In the genomic region with DNA sequence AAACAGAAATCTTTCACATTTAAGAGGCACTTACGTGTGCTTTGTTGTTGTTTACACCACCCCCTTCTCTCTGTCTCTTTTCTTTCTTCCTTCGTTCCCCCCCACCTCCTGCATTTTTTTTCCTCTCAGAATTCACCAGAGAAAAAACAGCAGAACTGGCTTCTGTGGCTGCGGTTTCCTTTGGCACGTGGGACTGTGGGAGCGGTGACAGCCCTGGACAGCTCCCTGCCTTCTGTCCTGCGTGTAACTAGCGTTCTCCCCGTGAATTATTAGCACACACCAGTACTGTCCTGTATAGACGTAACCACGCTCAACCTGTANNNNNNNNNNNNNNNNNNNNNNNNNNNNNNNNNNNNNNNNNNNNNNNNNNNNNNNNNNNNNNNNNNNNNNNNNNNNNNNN, we compare ENCODE assay signal across 8 mouse cellular contexts.
A peak's percentile ranks its signal among the peaks of the same experiment; 100 is the strongest.
DNase-seq lines count a peak whose midpoint lies in the region; ATAC-seq and TF ChIP-seq lines count a peak whose summit lies in the region.

No protein-coding gene starts in this region.

- H3K36me3 ChIP-seq in heart, embryonic 12.5 days = no peaks in the 10 kb centered on the region
- H3K36me3 ChIP-seq in hindbrain, embryonic 11.5 days (ENCODE audit: control insufficient read depth, insufficient read depth, low read length) = no peaks in the 10 kb centered on the region
- no peaks in the 10 kb centered on the region for H3K36me3 ChIP-seq in myocyte (ENCODE audit: control insufficient read depth, insufficient read depth)

- H3K4me2 ChIP-seq in heart, embryonic 12.5 days = peak overlapping the region; percentile 36
- 0 out of 2 replicates have a peak overlapping the region, but pooled peaks have one; percentile 0 for H3K4me2 ChIP-seq in hindbrain, embryonic 11.5 days (replicated peaks; ENCODE audit: low read depth, low read length)
- H3K4me2 ChIP-seq in myocyte (ENCODE audit: low read depth) = peak overlapping the region; percentile 38

- no peaks in the 10 kb centered on the region for H3K9me3 ChIP-seq in heart, embryonic 12.5 days (replicated peaks)
- no peaks in the 10 kb centered on the region for H3K9me3 ChIP-seq in hindbrain, embryonic 11.5 days (ENCODE audit: control insufficient read depth, low read length)

- H3K9ac ChIP-seq in heart, embryonic 12.5 days = no peak overlapping the region
- H3K9ac ChIP-seq in hindbrain, embryonic 11.5 days (ENCODE audit: low read depth, low read length) = no peak overlapping the region

- TF ChIP-seq POLR2A in myocyte (IDR thresholded peaks at IDR 0.05; ENCODE audit: insufficient read length, low read depth) = no peak

- no peaks in the 10 kb centered on the region for H3K4me1 ChIP-seq in heart, embryonic 12.5 days (replicated peaks)
- H3K4me1 ChIP-seq in hindbrain, embryonic 11.5 days (replicated peaks; ENCODE audit: control insufficient read depth, insufficient read depth, low read length) = no peaks in the 10 kb centered on the region

- 44% methylated on average over 10 of the region's 10 CpGs for WGBS in heart, embryonic 12.5 days
- 50% methylated on average over 10 of the region's 10 CpGs for whole genome bisulfite sequencing in hindbrain, embryonic 11.5 days

- H3ac ChIP-seq in myocyte (ENCODE audit: control insufficient read depth, insufficient read length) = no peak overlapping the region

- ATAC-seq in heart, embryonic 12.5 days (ENCODE audit: insufficient number of reproducible peaks, low FRiP score) = no peak
- ATAC-seq in hindbrain, embryonic 11.5 days (ENCODE audit: low FRiP score) = peak; percentile 67; the same call in 1 of the 2 replicates
- ATAC-seq in cerebellum, adult (ENCODE audit: insufficient number of reproducible peaks, low FRiP score, low TSS enrichment) = no peak

- H3K4me3 ChIP-seq in heart, embryonic 12.5 days = no peak overlapping the region
- H3K4me3 ChIP-seq in hindbrain, embryonic 11.5 days (ENCODE audit: low read depth, low read length) = no peak overlapping the region
- H3K4me3 ChIP-seq in myocyte = no peak overlapping the region

- no peak for DNase-seq in heart, adult 11 months
- peak; percentile 11 for DNase-seq in right cerebral cortex, adult 18-20 months
- no peak for DNase-seq in right cerebral cortex, postnatal 36 days (ENCODE audit: low spot score in 2 of 2)
- peak; percentile 31 for DNase-seq in hindbrain, embryonic 11.5 days (ENCODE audit: low spot score)
- no peak for DNase-seq in urinary bladder, postnatal 25 days (ENCODE audit: low spot score)

- no peaks in the 10 kb centered on the region for H3K27me3 ChIP-seq in heart, embryonic 12.5 days (replicated peaks)
- no peaks in the 10 kb centered on the region for H3K27me3 ChIP-seq in hindbrain, embryonic 11.5 days (ENCODE audit: control insufficient read depth, insufficient read depth, low read length)
- H3K27me3 ChIP-seq in myocyte (ENCODE audit: control insufficient read depth, insufficient read depth, insufficient read length) = no peaks in the 10 kb centered on the region

- no peaks in the 10 kb centered on the region for H3K79me2 ChIP-seq in myocyte (ENCODE audit: control insufficient read depth, insufficient read depth)

- H3K27ac ChIP-seq in heart, embryonic 12.5 days (ENCODE audit: poor library complexity, severe bottlenecking) = no peak overlapping the region
- no peak overlapping the region for H3K27ac ChIP-seq in hindbrain, embryonic 11.5 days (ENCODE audit: low read depth, low read length)

TF ChIP-seq in myocyte, 11 proteins besides CTCF, POLR2A, EP300 and RAD21:
- peak; percentile 63 for TF ChIP-seq REST (IDR thresholded peaks at IDR 0.05; ENCODE audit: insufficient read depth, insufficient read length)
- TF ChIP-seq MAX (IDR thresholded peaks at IDR 0.05; ENCODE audit: low read depth) = no peak

Comparison
In these comparisons a context has a peak if more than half of its experiments do, and no peak if none do; other contexts are left out.
1. DNase-seq: peak in right cerebral cortex, adult 18-20 months (single experiment) and hindbrain, embryonic 11.5 days (single experiment); none in heart, adult 11 months (single experiment), right cerebral cortex, postnatal 36 days (0 of 2) and urinary bladder, postnatal 25 days (single experiment).
2. Peak in every context shown above with its lines, with median percentiles within 50 percentile points of each other: H3K4me2 ChIP-seq.